Mouse (Mus musculus): ENCODE measurements at regions not wholly inside any gene's neighbourhood (a gene's known extent, or its start where the extent isn't known, plus 50 kb on each side); places are given as distances from the start of the nearest gene placed in this dataset.

DNA sequence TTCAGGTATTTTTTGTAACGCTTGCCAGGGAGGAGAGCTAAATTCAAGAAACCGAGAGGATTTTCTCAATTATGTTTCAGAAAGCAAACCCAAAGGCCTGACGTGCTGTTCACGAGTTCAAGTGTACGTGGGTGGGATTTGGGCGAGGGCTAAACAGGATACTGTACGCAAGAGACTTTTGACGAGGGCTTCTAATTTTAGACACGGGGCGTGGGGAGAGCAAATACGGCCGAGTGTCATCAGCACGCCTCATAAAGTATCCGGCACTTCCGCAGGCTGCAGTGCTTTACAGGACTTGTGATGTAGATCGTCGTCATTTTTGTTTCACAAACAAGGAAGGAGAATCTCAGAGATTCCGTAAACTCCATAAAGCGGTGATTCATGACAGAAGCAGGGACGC is 307.4 kb downstream of the Spry2 start:
- no peak overlapping the region for H3K27ac ChIP-seq (ENCODE audit: low read length)
- 82% methylated on average over 20 of the region's 20 CpGs for WGBS
- H3K4me1 ChIP-seq (ENCODE audit: control insufficient read depth, insufficient read depth, low read length), result no peaks in the 10 kb centered on the region
- H3K36me3 ChIP-seq (ENCODE audit: control insufficient read depth, insufficient read depth, low read length), result no peaks in the 10 kb centered on the region
- ATAC-seq (ENCODE audit: insufficient read depth, low FRiP score), result no peak
- H3K27me3 ChIP-seq (ENCODE audit: control insufficient read depth, insufficient read depth, low read length), result no peaks in the 10 kb centered on the region
- no peak overlapping the region for H3K9ac ChIP-seq (ENCODE audit: low read length)
- no peaks in the 10 kb centered on the region for H3K9me3 ChIP-seq (replicated peaks; ENCODE audit: control insufficient read depth, low read length)
- H3K4me3 ChIP-seq (replicated peaks; ENCODE audit: low read length), result no peak overlapping the region
- H3K4me2 ChIP-seq (ENCODE audit: low read depth, low read length), result no peak overlapping the region

DNA sequence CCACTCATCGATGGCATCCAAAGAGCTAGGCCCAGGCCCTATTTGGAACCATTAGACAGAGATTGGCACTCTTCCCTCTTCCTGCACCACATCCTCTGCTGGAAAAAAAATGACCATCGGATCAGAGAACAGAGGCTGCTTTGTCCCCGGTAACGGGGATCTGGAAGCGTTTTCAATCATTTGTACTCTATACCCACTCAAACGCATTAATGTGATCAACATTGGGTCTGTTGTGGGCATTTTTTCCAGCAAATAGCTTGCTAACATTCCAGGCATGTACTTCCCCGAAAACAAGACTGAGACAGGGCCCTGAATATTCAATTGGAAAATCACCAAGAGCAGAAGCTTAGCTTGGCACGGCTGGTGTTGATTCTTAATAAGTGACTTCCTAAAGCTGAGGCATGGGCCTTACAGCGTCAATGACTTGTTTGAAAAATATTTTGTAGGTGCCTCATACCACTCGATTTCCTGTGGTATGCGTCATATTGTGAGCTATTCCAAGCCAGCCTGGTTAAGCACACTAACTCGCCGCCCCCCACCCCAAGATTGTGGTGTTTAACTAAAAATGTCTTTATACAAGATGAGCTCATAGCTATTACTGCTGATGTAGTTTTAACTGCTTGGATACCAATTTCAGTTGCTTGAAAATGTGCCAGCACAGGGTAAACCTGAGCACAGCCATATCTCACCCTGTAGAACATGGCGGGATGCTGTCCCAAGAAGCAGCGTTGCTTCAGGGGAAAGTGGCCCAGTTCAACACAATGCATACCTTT is 308.0 kb downstream of the Spry2 start:
- Histone ChIP-seq H3K27ac (ENCODE audit: low read length) (no peak overlapping the region), H3K4me3 (replicated peaks; ENCODE audit: low read length) (no peak overlapping the region), H3K9me3 (replicated peaks; ENCODE audit: control insufficient read depth, low read length) (no peaks in the 10 kb centered on the region), H3K4me2 (ENCODE audit: low read depth, low read length) (no peak overlapping the region), H3K27me3 (ENCODE audit: control insufficient read depth, insufficient read depth, low read length) (no peaks in the 10 kb centered on the region), H3K9ac (ENCODE audit: low read length) (no peak overlapping the region), H3K36me3 (ENCODE audit: control insufficient read depth, insufficient read depth, low read length) (no peaks in the 10 kb centered on the region), H3K4me1 (ENCODE audit: control insufficient read depth, insufficient read depth, low read length) (no peaks in the 10 kb centered on the region)
- ATAC-seq (ENCODE audit: insufficient read depth, low FRiP score), result peak; percentile 53; the same call in 1 of the 2 replicates
- 78% methylated on average over 15 of the region's 15 CpGs for WGBS

DNA sequence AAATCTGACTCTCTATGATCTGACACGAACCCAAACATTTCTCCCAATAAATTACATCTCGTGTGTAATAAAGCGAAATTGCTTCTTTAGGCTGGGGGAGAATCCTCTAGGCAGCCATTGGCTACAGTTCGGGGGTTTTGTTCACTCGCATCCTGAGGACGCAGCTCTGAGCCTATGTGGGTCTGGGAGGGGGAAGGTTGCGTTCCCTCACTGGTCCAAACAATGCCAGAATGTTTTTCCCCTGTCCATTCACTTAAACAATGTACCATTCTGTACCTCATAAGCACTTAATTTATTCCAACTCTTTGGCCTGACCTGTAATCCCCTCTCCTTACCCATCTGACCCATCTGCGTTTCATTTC is 308.6 kb downstream of the Spry2 start:
- no peaks in the 10 kb centered on the region for H3K36me3 ChIP-seq (ENCODE audit: control insufficient read depth, insufficient read depth, low read length)
- ATAC-seq (ENCODE audit: insufficient read depth, low FRiP score), result no peak

DNA sequence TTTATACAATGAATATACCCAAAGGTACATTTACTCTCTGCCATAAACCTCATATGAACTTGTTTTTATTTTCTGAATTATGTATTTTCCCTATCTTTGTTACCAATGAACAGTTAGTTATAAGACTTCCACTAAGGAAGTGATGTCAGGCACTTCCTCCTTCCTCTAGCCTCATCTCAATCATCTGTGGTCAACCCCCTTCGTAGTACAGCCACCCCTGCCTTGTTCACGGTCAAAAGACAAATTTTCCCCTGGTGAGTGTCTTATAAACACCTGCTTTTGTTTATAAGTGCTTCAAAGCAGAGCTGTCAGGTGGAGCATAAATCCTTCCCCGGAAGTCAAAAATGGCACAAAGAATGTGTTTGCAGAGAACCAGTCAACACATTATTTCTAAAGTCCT is 312.0 kb downstream of the Spry2 start:
- WGBS, result 26% methylated on average over 3 of the region's 3 CpGs
- no peak for ATAC-seq (ENCODE audit: insufficient read depth, low FRiP score)
- H3K9ac ChIP-seq (ENCODE audit: low read length), result no peak overlapping the region
- H3K9me3 ChIP-seq (replicated peaks; ENCODE audit: control insufficient read depth, low read length), result no peaks in the 10 kb centered on the region
- no peaks in the 10 kb centered on the region for H3K4me1 ChIP-seq (ENCODE audit: control insufficient read depth, insufficient read depth, low read length)
- no peaks in the 10 kb centered on the region for H3K27me3 ChIP-seq (ENCODE audit: control insufficient read depth, insufficient read depth, low read length)
- H3K36me3 ChIP-seq (ENCODE audit: control insufficient read depth, insufficient read depth, low read length), result no peaks in the 10 kb centered on the region
- no peak overlapping the region for H3K4me2 ChIP-seq (ENCODE audit: low read depth, low read length)
- H3K4me3 ChIP-seq (replicated peaks; ENCODE audit: low read length), result no peak overlapping the region
- H3K27ac ChIP-seq (ENCODE audit: low read length), result no peak overlapping the region

More for the DNA sequence above, 308.6 kb downstream of the Spry2 start:
- Histone ChIP-seq H3K4me2 (ENCODE audit: low read depth, low read length) (no peak overlapping the region), H3K27ac (ENCODE audit: low read length) (no peak overlapping the region), H3K27me3 (ENCODE audit: control insufficient read depth, insufficient read depth, low read length) (no peaks in the 10 kb centered on the region), H3K4me1 (ENCODE audit: control insufficient read depth, insufficient read depth, low read length) (no peaks in the 10 kb centered on the region), H3K9ac (ENCODE audit: low read length) (no peak overlapping the region), H3K9me3 (replicated peaks; ENCODE audit: control insufficient read depth, low read length) (no peaks in the 10 kb centered on the region), H3K4me3 (replicated peaks; ENCODE audit: low read length) (no peak overlapping the region)
- WGBS, result 83% methylated on average over 8 of the region's 8 CpGs

DNA sequence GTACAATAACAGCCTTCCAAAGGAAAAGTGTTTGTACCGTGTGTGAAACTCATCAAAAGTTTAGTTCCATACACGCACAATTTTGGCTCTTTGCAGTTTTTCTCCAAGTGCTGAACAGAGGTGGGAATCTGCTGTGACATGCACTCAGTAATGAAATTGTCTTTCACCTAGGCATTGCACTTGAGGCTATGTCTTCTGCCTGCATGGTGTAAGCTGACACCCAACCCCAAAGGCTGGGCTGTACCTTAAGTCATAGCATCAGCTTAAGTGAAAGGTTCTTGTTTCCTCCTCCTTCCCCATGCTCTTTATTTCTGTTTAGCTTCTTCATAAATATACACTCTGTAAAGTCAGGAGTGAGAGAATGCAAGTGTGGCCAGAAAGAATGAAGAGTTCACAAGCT is 313.1 kb downstream of the Spry2 start:
- Histone ChIP-seq H3K9ac (ENCODE audit: low read length) (no peak overlapping the region), H3K9me3 (replicated peaks; ENCODE audit: control insufficient read depth, low read length) (no peaks in the 10 kb centered on the region), H3K27ac (ENCODE audit: low read length) (no peak overlapping the region), H3K4me1 (ENCODE audit: control insufficient read depth, insufficient read depth, low read length) (no peaks in the 10 kb centered on the region), H3K4me2 (ENCODE audit: low read depth, low read length) (no peak overlapping the region), H3K27me3 (ENCODE audit: control insufficient read depth, insufficient read depth, low read length) (no peaks in the 10 kb centered on the region), H3K4me3 (replicated peaks; ENCODE audit: low read length) (no peak overlapping the region), H3K36me3 (ENCODE audit: control insufficient read depth, insufficient read depth, low read length) (no peaks in the 10 kb centered on the region)
- ATAC-seq (ENCODE audit: insufficient read depth, low FRiP score), result no peak
- 81% methylated on average over 2 of the region's 2 CpGs for WGBS

DNA sequence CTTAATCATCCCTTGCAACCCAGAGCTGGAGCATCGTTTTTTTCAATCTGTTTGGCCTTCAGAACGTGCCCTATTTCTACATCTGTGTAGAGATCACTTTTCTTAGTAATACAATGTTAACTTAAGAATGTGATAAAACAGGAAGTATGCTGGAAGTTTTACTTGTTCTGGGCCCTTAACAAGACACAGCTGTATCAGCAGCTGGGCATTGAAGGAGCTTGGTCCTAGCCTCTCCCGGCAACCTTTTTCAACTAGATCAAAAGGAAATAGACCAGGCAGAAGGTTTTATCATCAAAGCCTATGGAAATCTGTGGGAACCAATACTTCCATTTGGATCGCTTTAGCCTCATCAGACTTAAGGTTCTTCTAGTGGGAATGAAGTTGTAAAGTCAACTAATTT is 317.9 kb downstream of the Ndfip2 start:
- Histone ChIP-seq H3K36me3 (ENCODE audit: control insufficient read depth, insufficient read depth, low read length) (no peaks in the 10 kb centered on the region), H3K4me3 (replicated peaks; ENCODE audit: low read length) (no peak overlapping the region), H3K9me3 (replicated peaks; ENCODE audit: control insufficient read depth, low read length) (no peaks in the 10 kb centered on the region), H3K4me1 (ENCODE audit: control insufficient read depth, insufficient read depth, low read length) (0 out of 2 replicates have a peak, but pooled peaks cover 5% of the 10 kb centered on the region), H3K9ac (ENCODE audit: low read length) (no peak overlapping the region), H3K27me3 (ENCODE audit: control insufficient read depth, insufficient read depth, low read length) (no peaks in the 10 kb centered on the region), H3K27ac (ENCODE audit: low read length) (no peak overlapping the region), H3K4me2 (ENCODE audit: low read depth, low read length) (no peak overlapping the region)
- 41% methylated on average over 4 of the region's 4 CpGs for WGBS
- no peak for ATAC-seq (ENCODE audit: insufficient read depth, low FRiP score)

DNA sequence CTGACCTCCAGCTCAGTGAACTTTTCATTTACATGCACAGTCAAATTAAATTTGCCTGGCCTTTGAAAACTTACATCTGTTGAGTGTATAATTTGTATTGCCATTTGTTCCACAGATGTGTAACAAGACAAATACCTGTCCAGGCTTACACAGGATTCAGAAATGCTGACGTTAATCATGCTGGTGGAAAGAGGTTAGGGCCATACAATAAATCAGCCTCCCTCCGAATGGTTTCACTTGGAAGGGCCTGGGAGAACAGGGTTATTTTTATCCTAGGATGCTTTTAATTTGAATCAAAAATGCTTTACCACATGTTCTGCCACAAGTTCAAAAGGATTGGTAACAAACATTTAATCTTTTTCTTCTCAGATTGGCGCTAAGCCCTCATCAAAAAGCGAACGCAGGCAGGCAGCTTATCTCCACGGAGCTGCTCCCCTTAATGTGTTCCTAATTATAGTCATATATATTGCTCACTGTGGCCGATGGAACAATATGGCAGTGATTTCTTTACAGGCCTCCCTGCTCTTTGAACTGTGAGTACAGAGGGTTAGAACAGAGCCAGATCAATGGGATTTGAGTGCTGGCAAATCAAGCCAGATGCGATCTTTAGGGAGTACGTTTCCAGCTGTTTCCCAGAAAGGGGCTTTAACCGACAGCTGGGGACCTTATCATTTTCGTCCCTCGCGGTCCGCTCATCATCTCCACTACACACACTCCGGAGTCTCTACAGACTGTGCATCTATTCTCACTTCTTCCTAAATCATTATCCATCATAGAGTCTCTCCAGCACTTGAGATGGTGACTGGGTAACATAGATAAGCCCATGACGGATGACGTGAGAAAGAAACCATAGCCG is 313.9 kb downstream of the Ndfip2 start:
- no peaks in the 10 kb centered on the region for H3K9me3 ChIP-seq (replicated peaks; ENCODE audit: control insufficient read depth, low read length)
- H3K27ac ChIP-seq (ENCODE audit: low read length), result no peak overlapping the region
- WGBS, result 43% methylated on average over 18 of the region's 18 CpGs
- ATAC-seq (ENCODE audit: insufficient read depth, low FRiP score), result no peak
- no peak overlapping the region for H3K9ac ChIP-seq (ENCODE audit: low read length)
- H3K36me3 ChIP-seq (ENCODE audit: control insufficient read depth, insufficient read depth, low read length), result no peaks in the 10 kb centered on the region
- 0 out of 2 replicates have a peak, but pooled peaks cover 5% of the 10 kb centered on the region for H3K4me1 ChIP-seq (ENCODE audit: control insufficient read depth, insufficient read depth, low read length)
- H3K4me2 ChIP-seq (ENCODE audit: low read depth, low read length), result no peak overlapping the region
- H3K27me3 ChIP-seq (ENCODE audit: control insufficient read depth, insufficient read depth, low read length), result no peaks in the 10 kb centered on the region
- no peak overlapping the region for H3K4me3 ChIP-seq (replicated peaks; ENCODE audit: low read length)

DNA sequence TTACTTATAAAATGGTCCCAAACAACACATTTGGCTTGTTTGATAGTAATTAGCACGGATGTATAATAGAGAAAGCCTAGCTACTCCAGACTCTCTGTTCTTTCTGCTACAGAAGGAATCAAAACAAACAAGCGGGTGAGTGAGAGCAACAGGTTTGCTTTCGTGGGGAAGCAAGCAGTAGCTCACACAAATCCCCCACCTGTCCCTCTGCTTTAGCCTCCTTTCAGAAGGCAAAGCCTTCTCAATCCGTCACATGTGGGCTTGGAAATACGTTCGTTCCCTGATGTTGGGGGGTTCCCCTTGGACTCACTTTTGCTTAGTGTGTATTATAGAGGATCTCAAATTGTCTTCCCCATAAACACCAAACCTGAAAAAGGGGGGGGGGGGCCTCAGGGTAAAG is 311.8 kb downstream of the Ndfip2 start:
- ATAC-seq (ENCODE audit: insufficient read depth, low FRiP score), result no peak
- Histone ChIP-seq H3K4me2 (ENCODE audit: low read depth, low read length) (no peak overlapping the region), H3K9ac (ENCODE audit: low read length) (no peak overlapping the region), H3K27me3 (ENCODE audit: control insufficient read depth, insufficient read depth, low read length) (no peaks in the 10 kb centered on the region), H3K36me3 (ENCODE audit: control insufficient read depth, insufficient read depth, low read length) (no peaks in the 10 kb centered on the region), H3K9me3 (replicated peaks; ENCODE audit: control insufficient read depth, low read length) (no peaks in the 10 kb centered on the region), H3K4me3 (replicated peaks; ENCODE audit: low read length) (no peak overlapping the region), H3K4me1 (ENCODE audit: control insufficient read depth, insufficient read depth, low read length) (0 out of 2 replicates have a peak, but pooled peaks cover 5% of the 10 kb centered on the region), H3K27ac (ENCODE audit: low read length) (no peak overlapping the region)
- WGBS, result 79% methylated on average over 6 of the region's 6 CpGs

DNA sequence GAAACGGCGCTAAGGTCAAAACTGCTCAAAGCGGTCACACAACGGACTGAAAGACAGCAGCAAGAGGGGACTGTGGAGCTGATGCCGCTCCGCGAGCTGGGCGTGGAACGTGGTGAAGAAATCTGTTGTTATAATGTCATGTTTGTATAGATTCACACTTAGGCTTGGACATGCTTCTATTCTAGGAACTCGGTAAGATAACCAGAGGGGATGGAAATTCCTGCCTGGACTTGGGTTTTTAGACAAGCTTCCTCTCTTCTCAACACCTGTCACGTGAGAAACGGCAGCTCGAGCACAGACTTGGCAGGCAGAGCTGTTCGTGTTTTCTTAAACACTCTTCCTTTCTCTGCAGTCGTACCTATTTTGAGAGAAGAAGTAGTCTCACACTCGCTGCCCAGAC is 307.5 kb downstream of the Ndfip2 start:
- Histone ChIP-seq H3K4me1 (ENCODE audit: control insufficient read depth, insufficient read depth, low read length) (no peaks in the 10 kb centered on the region), H3K27me3 (ENCODE audit: control insufficient read depth, insufficient read depth, low read length) (no peaks in the 10 kb centered on the region), H3K36me3 (ENCODE audit: control insufficient read depth, insufficient read depth, low read length) (no peaks in the 10 kb centered on the region), H3K27ac (ENCODE audit: low read length) (no peak overlapping the region), H3K9me3 (replicated peaks; ENCODE audit: control insufficient read depth, low read length) (no peaks in the 10 kb centered on the region), H3K9ac (ENCODE audit: low read length) (no peak overlapping the region), H3K4me3 (replicated peaks; ENCODE audit: low read length) (no peak overlapping the region), H3K4me2 (ENCODE audit: low read depth, low read length) (no peak overlapping the region)
- 68% methylated on average over 16 of the region's 16 CpGs for WGBS
- ATAC-seq (ENCODE audit: insufficient read depth, low FRiP score), result no peak
